Mouse (Mus musculus) hindbrain, embryonic 14.5 days (tissue): Measurements from ENCODE around the gene Sqstm1. TPM values are rescaled to one million over a fixed set of nuclear protein-coding genes. Genes with fewer than 3 reads are reported as not detected.

Experiments used
- ATAC-seq: fragments of 200-750 bp; cut with Nextera tagmentation; 2 replicates; pipeline ENCODE4 v1.8.0; 2017; ENCODE audit warnings: moderate number of reproducible peaks, mild to moderate bottlenecking, moderate TSS enrichment, moderate library complexity; ENCODE audit not compliant: low FRiP score
- DNase-seq: peaks from one replicate; pipeline ENCODE4 v3.0.0-alpha.2; 2015; ENCODE audit warnings: low spot score
- H3K27ac ChIP-seq: fragments of 300-500 bp; sonication (generic); 2 replicates; pipeline ENCODE4 v1.5.1; 2014; ENCODE audit warnings: mild to moderate bottlenecking, moderate library complexity
- H3K27me3 ChIP-seq: fragments of 300-500 bp; sonication (generic); 2 replicates; pipeline ENCODE4 v1.6.1; 2014; ENCODE audit warnings: mild to moderate bottlenecking, low read length, mixed read lengths; ENCODE audit not compliant: control insufficient read depth, insufficient read depth
- H3K36me3 ChIP-seq: fragments of 300-500 bp; sonication (generic); replicated peaks from 2 replicates; pipeline ENCODE4 v1.6.1; 2014; ENCODE audit not compliant: control insufficient read depth, insufficient read depth
- H3K4me1 ChIP-seq: fragments of 300-500 bp; sonication (generic); replicated peaks from 2 replicates; pipeline ENCODE4 v1.6.1; 2014; ENCODE audit warnings: antibody characterized with exemption, low read length, mixed read lengths; ENCODE audit not compliant: control insufficient read depth, insufficient read depth
- H3K4me2 ChIP-seq: fragments of 300-500 bp; sonication (generic); replicated peaks from 2 replicates; pipeline ENCODE4 v1.6.1; 2014; ENCODE audit warnings: mild to moderate bottlenecking, moderate library complexity
- H3K4me3 ChIP-seq: fragments of 300-500 bp; sonication (generic); replicated peaks from 2 replicates; pipeline ENCODE4 v1.5.1; 2014; ENCODE audit warnings: mild to moderate bottlenecking, low read length
- H3K9ac ChIP-seq: fragments of 300-500 bp; sonication (generic); 2 replicates; pipeline ENCODE4 v1.6.1; 2014
- H3K9me3 ChIP-seq: fragments of 300-500 bp; sonication (generic); 2 replicates; pipeline ENCODE4 v1.6.1; 2016; ENCODE audit warnings: low read length; ENCODE audit not compliant: control insufficient read depth
- WGBS: fragments of 180-500 bp; shearing (Covaris S2); extraction: QIAGEN DNeasy Blood & Tissue Kit; methylation state at CpG from one replicate; pipeline ENCODE4 v1.1.7; 2014; 5-methylcytosine and 5-hydroxymethylcytosine counted together
- polyA plus RNA-seq: library from polyadenylated mRNA; unstranded; fragments of >200 nt; fragmentation: Nextera tagmentation; extraction: Ambion mirVana; gene quantifications from 2 replicates; pipeline ENCODE4 v1.2.1, GENCODE M21; 2014

The Sqstm1 gene
- polyA plus RNA-seq, 1 experiment from 2014 or later, result 365 TPM

DNA sequence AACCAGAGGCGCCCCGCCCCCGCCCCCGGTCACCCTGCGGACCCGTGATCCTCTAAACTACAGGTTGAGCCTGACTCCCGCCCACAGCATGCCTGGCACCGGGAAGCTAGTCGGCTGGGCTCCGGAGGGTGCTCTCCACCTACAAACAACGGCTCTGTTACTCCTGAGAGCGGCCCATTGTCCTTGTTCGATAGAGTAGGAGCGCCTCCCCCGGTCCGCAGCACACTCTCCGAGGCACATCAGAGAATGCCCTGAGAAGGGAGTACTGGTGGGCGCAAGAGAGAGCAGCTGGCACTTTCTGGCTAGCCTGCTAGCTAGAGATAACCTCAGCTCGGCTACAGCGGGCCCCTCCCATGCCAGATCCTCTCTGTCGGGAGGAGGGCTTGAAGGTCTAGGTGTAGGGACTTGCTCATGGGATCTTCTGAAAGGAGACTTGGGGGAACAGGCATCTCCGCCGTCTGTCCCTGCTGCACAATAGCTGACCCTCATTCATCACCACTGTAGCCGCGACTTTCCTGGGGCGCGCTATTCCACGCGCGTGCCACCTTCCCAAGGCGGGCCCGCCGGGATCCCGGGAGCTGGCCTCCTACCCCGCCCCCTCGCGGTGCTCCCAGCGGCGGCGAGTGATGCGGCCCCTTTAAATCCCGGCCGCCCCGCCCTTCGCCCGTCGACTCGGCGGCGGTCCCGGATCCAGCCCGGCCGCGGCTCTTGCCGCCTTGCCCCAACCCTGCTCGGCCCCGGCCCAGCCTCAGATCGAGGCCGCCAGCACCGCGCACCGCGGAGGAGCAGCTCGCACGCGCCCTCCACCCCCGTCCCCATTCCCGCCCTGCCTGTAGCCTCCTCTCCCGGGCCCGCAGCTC, 14.3 kb upstream of the Sqstm1 start:
- Histone ChIP-seq H3K27ac (peak overlapping the region; percentile 96), H3K4me2 (peak overlapping the region; percentile 95), H3K36me3 (0 out of 2 replicates have a peak, but pooled peaks cover 7% of the 10 kb centered on the region), H3K9me3 (no peaks in the 10 kb centered on the region), H3K9ac (peak overlapping the region; percentile 97), H3K27me3 (no peaks in the 10 kb centered on the region), H3K4me3 (peak overlapping the region; percentile 83), H3K4me1 (peaks cover 52% of the 10 kb centered on the region)
- ATAC-seq (peak; percentile 84), DNase-seq (peak; percentile 78)
- WGBS, result under 1% methylated on average over 67 of the region's 70 CpGs

DNA sequence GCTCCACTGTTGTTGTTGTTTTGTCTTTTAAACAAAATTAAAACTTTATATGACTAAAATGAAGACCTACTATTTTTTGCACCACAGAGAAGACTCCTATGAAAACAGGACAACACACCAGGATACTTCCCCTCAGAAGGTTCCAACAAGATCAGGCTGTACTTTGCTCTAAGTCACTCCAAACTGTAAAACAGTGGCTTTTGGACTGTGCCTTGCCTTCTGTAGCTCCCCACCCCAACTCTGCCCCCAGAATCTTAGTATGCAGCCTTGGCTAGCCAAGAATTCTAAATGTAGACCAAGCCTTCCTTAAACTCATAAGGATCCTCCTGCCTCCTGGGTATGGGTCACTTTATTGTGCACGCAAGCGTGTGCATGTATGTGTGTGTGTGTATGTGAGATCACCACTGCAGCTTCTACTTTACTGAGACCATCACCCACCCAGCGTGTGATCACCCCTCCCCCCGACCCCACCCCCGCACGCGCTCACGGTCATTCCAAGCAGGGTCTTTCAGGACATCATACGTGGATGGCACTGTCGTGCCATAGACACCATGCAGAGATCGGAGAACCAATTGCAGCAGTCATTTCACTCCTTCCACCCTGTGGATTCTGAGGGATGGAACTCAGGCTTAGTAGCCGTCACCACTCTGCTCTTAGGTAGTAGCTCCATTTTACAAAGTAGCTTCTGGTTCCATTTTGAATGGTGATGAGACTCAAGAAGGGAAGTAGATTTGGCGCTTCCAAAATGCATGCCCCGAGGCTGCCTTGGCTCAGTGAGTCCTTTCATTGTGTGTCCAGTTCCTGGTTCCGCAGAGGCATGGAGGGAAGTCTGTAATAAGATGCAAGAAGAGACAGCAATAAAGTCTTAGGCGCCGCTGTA, 13.4 kb upstream of the Sqstm1 start:
- Histone ChIP-seq H3K36me3 (0 out of 2 replicates have a peak, but pooled peaks cover 7% of the 10 kb centered on the region), H3K9ac (peak overlapping the region; percentile 97), H3K9me3 (no peaks in the 10 kb centered on the region), H3K4me2 (peak overlapping the region; percentile 95), H3K27me3 (no peaks in the 10 kb centered on the region), H3K4me1 (peaks cover 46% of the 10 kb centered on the region), H3K27ac (peak overlapping the region; percentile 96), H3K4me3 (peak overlapping the region; percentile 83)
- WGBS, result 5% methylated on average over 17 of the region's 17 CpGs
- ATAC-seq (peak; percentile 36), DNase-seq (peak; percentile 53)

DNA sequence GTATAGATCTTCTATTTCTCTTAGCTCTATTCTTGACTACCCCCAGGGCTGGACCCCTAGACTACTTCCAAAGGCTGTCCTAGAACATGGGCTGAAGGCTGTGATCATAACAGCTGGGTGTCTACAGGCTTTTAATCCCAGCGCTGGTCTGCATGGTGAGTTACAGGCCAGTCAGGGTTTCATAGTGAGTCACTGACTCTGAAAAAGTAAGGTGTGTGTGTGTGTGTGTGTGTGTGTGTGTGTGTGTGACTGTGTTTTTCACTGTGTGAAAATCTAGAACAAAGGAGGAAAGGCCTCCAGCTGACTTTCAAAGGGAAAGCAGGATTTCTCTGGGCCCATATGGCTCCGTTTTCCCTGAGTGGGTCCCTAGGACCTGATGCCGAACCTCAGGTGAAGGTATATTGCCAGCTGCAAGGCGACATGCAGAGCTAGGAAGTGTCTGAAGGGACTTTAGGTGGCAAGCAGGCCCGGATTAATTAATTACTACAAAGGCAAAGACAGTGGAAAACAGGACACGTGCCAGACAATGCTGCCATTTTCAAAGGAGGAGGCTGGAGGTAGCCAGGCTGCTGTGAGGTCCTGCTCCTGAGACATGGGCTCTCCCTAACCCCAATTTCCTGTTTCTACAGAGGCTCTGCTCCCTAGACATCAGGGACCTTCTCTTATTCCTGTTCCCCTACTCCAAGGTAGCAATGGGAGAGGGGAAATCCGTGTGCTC, 12.1 kb upstream of the Sqstm1 start:
- ATAC-seq, result no peak
- Histone ChIP-seq H3K4me3 (peak overlapping the region; percentile 6; the same call in 1 of the 2 replicates), H3K4me1 (peaks cover 38% of the 10 kb centered on the region), H3K9me3 (no peaks in the 10 kb centered on the region), H3K36me3 (0 out of 2 replicates have a peak, but pooled peaks cover 7% of the 10 kb centered on the region), H3K27me3 (no peaks in the 10 kb centered on the region), H3K4me2 (peak overlapping the region; percentile 95), H3K9ac (0 out of 2 replicates have a peak overlapping the region, but pooled peaks have one; percentile 25), H3K27ac (peak overlapping the region; percentile 29; the same call in 1 of the 2 replicates)
- DNase-seq, result no peak
- 51% methylated on average over 7 of the region's 7 CpGs for WGBS

DNA sequence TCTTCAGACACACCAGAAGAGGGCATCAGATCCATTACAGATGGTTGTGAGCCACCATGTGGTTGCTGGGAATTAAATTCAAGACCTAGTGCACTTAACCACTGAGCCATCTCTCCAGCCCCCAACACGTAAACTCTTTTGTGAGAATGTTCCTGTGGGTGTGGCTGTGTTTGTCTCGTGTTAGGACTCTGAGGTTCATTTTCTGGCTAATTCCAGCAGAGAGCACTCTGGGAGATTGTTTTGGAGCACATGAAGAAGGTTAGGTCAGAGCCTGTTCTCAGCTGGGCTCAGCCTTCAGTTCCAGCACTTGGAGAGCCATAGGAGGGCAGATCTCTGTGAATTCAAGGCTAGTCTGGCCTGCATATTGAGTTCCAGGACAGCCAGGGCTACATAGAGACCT, 9.2 kb upstream of the Sqstm1 start:
- WGBS, result 51% methylated on average over 2 of the region's 2 CpGs
- no peak overlapping the region for H3K4me2 ChIP-seq
- no peaks in the 10 kb centered on the region for H3K27me3 ChIP-seq
- ATAC-seq (no peak), DNase-seq (no peak)
- H3K9me3 ChIP-seq, result no peaks in the 10 kb centered on the region
- 0 out of 2 replicates have a peak, but pooled peaks cover 7% of the 10 kb centered on the region for H3K36me3 ChIP-seq
- H3K27ac ChIP-seq, result no peak overlapping the region
- H3K4me1 ChIP-seq, result peaks cover 27% of the 10 kb centered on the region
- no peak overlapping the region for H3K4me3 ChIP-seq
- no peak overlapping the region for H3K9ac ChIP-seq

DNA sequence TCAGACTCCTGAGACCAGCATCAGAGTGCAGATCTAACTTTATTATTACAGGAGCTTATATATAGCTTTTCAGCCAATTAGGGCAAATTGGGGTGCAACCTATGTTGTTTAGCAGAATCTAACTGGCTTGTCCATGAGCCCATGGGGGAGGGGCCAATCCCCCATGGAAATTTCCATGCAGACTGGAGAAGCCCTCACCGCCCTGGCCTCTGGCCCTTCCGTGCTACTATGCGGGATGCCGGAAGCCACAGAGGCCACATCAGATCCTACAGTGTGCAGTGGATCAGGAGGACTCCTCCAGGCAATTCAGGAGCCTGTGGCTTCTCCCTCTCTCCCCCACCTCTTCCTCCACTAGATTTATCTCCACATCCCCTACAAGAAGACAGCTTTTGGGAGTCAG, 7.2 kb upstream of the Sqstm1 start:
- Histone ChIP-seq H3K4me1 (peaks cover 13% of the 10 kb centered on the region; the same call in 1 of the 2 replicates), H3K27me3 (no peaks in the 10 kb centered on the region), H3K36me3 (0 out of 2 replicates have a peak, but pooled peaks cover 7% of the 10 kb centered on the region), H3K4me2 (no peak overlapping the region), H3K4me3 (no peak overlapping the region), H3K9me3 (no peaks in the 10 kb centered on the region), H3K9ac (no peak overlapping the region), H3K27ac (no peak overlapping the region)
- no peak for DNase-seq
- 51% methylated on average over 4 of the region's 4 CpGs for WGBS
- no peak for ATAC-seq

DNA sequence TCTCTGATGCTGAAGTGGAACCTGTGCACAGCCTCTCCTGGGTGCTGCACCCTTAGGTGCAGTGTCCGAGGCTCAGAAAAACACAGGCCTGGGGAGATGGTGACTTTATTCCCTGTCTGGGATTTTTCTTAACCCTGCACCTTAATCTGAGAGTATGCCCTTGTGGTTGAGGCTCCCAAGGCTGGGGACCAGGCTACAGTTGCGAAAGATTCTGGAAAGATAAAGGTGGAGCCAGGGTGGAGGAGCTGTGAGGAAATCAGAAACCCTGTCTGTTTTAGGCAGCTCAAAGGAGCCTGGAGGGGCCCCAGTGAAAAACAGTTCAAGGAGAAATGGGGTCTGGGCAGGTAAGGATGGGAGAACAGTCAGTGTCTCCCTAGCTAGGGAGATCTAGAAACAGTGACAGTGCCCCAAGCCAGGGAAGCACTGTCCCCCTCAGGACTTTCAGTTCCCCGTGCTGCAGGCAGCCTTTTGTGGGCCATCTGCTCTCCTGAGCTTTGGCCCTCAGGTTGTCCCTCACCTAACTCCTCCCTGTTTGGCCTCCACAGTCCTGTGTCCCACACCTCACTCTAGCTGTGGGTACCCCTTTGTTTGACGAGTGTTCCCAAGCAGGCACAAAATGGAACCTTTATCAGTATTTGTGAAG, 6.2 kb upstream of the Sqstm1 start:
- 80% methylated on average over 4 of the region's 4 CpGs for WGBS
- Histone ChIP-seq H3K27me3 (no peaks in the 10 kb centered on the region), H3K36me3 (0 out of 2 replicates have a peak, but pooled peaks cover 7% of the 10 kb centered on the region), H3K4me1 (peaks cover 8% of the 10 kb centered on the region; the same call in 1 of the 2 replicates), H3K9me3 (no peaks in the 10 kb centered on the region), H3K9ac (no peak overlapping the region), H3K4me2 (no peak overlapping the region), H3K4me3 (no peak overlapping the region), H3K27ac (no peak overlapping the region)
- DNase-seq (no peak), ATAC-seq (no peak)

DNA sequence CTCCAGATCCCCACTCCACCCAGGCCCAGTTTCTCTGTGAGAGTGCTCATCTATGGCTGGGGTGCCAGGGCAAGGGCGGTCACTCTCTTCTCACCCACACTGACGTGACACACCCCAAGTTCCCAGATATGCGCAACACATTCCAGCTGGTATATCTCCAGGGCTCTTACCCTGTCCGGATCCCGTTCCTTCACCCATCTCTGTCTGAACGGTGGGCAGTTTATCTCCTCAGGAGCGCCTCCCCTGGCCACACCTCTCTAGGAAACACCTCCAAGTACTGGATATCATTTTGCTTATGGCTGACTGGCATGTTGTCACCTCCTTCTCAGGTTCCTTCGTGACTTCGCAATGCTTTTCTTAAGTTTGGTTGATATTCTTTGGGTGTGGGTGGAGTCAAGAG, 5.0 kb upstream of the Sqstm1 start:
- WGBS, result 31% methylated on average over 9 of the region's 9 CpGs
- ATAC-seq, result no peak
- Histone ChIP-seq H3K9me3 (no peaks in the 10 kb centered on the region), H3K4me3 (no peak overlapping the region), H3K4me2 (peak overlapping the region; percentile 9; the same call in 1 of the 2 replicates), H3K27me3 (no peaks in the 10 kb centered on the region), H3K27ac (no peak overlapping the region), H3K36me3 (0 out of 2 replicates have a peak, but pooled peaks cover 3% of the 10 kb centered on the region), H3K9ac (no peak overlapping the region), H3K4me1 (peaks cover 14% of the 10 kb centered on the region; the same call in 1 of the 2 replicates)
- no peak for DNase-seq

DNA sequence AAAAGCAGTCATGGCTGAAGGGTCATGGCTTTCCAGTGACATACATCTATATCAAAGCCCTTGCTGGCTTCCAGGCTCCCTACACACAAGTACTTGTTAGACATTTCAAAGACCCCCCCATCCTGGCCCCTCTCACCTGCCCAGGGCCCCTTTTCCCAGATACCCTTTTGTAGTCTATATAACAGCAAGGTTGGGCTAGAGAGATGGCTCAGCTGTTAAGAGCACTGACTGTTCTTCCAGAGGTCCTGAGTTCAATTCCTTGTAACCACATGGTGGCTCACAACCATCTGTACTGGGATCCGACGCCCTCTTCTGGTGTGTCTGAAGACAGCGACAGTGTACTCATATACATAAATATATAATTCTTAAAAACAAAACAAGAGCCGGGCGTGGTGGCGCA, 4.0 kb upstream of the Sqstm1 start:
- 90% methylated on average over 6 of the region's 6 CpGs for WGBS
- DNase-seq, result no peak
- H3K4me1 ChIP-seq, result peaks cover 14% of the 10 kb centered on the region; the same call in 1 of the 2 replicates
- no peak overlapping the region for H3K9ac ChIP-seq
- H3K36me3 ChIP-seq, result no peaks in the 10 kb centered on the region
- no peaks in the 10 kb centered on the region for H3K27me3 ChIP-seq
- no peak overlapping the region for H3K27ac ChIP-seq
- no peak overlapping the region for H3K4me2 ChIP-seq
- ATAC-seq, result no peak
- no peaks in the 10 kb centered on the region for H3K9me3 ChIP-seq
- H3K4me3 ChIP-seq, result no peak overlapping the region
